Mouse (Mus musculus) 3134 (cell line): ENCODE measurements around the gene Fam229a.
A peak's percentile ranks its signal among the peaks of the same experiment; 100 is the strongest.
"Not testable (repeated sequence)": the region's sequence is repeated elsewhere in the genome, so short reads cannot be mapped to it uniquely, and the experiment has no call there.

ENCODE experiments used
- DNase-seq: peaks from one replicate; pipeline ENCODE4 v3.0.0-alpha.2; 2011; ENCODE audit warnings: low spot score; ENCODE audit not compliant: insufficient read length; ENCODE audit errors: extremely low read depth

Gene Fam229a

DNA sequence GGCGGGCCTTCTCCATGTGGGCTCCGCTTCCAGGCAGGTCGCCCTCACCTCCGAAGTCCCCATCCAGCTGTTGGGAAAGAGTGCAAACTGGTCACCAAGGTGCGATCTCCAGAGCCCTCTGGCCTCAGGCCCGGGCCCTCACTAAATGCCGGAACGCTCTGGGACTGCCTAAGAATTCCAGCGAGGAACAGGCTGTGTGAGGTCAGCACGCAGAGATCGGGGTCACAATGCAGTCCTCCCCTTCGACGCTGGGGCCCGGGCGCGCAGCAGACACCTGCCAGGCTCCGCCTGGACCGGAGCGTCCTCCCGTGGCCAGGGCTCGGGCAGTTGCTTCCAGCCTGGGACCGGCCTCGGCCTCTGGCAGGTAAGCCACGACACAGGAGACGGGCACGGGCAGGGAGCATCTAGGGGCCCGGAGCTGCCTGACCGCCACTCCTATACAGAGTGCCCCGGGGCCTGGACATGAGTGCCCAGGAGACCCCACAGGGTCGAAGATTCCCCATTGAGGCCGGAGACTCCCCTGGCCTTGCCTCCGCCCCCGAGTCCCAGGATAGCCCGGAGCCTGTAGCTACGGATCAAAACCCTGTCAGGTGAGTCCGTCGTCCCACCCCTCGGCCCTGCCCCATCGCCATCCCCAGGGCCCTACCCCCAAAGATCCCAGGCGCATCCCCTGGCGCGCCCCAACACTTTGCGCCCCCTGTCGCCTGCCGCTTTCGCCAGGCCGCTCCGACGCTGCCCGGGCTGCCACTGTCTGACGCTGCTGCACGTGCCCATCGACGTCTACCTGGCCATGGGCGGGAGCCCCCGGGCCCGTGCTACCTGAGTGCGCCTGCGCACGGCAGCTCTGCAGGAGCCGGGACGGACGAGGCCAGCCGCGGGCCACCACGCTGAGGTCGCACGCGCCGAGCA is at the start of gene Fam229a, which contains the start of gene Tssk3:
TSS of gene Fam229a (plus strand) at position 219 of the 909 bp plus-strand sequence.
TSS of gene Tssk3 (minus strand) at position 51 of the 909 bp plus-strand sequence.
- no peak for DNase-seq

DNA sequence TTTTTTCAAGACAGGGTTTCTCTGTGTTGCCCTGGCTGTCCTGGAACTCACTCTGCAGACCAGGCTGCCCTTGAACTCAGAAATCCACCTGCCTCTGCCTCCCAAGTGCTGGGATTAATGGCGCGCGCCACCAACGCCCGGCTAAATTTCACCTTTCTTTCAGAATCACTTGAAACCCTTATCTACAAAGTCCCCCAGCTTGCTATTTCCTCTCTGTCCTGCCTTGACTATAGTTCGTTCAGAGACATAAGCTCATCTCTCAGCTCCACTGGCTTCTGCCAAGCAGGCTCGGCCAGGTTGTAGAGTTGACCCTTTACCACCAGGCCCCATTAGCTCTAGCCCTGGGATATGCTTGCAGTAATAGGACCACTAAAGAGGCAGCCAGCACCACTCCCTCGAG is 43.6 kb upstream of the Fam229a start:
- DNase-seq: no peak

DNA sequence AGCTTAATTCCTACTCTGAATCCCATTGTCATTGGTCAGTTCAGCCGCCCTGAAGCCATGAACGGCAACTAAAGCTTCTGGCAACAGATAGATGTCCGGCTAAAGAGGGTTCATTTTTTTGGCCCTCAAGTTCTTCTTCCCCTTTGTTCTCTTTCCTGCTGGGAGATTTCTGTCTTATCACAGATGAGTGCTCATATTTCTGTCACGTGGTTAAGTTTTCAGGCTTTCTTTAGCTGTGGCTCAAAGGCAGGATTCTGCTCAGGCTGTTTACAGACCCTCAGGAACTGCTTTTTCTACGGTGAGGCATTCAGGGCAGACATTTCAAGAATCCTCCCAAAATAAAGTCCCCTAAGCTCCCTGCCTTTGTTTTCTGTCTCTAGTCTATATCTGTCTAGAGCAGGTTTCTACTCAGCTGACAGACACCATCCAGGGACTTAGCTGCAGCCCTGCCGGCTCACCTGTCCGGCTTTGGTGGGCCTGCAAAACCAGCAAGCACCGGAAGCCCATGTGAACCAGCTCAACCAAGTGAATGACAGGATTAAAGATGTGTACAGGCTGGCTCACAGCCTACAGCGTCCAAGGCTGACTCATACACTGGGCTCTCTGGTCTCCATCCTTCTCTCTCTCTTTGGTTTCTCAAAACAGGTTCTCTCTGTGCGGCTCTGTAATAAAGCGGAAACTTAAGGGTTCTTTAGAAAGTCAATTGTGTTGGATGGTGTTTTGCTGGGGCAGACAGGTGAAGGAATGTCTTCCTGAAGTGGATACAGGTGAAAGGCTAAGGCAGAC is 43.0 kb upstream of the Fam229a start:
- DNase-seq: peak; percentile 22

DNA sequence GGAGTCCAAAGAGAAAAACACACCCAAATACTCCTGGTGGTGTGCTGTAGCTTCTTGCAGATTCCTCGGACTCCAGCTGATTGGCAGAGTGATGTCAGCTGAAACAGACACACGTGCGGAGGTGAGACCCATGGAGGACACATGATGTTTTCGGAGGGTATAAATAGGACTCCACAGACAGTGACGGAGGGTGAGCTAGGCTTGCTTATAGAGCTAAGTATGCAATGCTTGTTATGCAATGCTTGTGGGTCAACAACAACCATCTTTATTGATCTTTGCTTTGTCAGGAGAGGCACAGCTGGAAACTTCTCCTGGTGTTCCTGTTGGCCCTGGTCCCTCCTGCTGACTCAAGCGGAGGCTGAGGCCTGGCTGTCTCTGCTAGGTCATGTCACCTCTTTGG is 42.3 kb upstream of the Fam229a start:
- DNase-seq: no peak

DNA sequence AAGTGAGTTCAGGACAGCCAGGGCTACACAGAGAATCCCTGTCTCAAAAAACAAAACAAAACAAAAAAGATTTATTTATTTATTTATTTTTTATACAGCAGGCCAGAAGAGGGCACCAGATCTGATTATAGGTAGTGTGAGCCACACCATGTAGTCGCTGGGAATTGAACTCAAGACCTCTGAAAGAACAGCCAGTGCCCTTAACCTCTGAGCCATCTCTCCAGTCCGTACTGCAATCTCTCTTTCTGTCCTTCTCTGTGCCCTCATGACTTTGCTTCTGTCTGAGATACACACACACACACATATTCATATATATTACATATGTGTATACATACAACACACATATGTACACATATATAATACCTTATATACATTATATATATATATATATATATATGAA is 40.1 kb upstream of the Fam229a start:
- no peak for DNase-seq

DNA sequence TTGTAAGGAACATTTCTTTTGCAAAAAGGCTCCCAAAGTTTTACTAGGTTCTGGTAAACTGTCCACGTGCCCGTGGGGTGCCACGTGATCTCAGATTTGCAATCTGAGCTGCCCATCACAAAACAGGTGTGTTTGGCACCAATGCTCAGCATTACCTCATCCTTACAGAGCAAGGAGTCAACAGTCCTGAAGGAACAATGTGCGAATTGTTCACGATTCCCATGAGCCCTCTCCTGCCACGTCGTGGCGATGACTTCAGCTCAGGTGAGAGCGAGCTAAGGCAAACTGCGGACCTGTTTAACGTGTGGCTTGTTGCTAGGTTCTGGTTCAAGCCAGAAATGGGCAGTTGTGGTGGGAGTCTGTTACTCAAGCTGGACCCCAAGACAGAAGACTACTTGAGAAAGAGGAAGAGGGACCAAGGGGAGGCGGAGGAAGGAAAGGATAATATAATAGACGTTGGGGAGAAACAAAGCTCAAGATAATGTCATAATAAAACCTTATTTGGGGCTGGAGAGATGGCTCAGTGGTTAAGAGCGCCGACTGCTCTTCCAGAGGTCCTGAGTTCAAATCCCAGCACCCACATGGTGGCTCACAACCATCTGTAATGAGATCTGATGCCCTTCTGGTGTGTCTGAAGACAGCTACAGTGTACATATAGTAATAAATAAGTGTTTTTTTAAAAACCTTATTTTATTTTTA is 39.4 kb upstream of the Fam229a start:
- DNase-seq: no peak

DNA sequence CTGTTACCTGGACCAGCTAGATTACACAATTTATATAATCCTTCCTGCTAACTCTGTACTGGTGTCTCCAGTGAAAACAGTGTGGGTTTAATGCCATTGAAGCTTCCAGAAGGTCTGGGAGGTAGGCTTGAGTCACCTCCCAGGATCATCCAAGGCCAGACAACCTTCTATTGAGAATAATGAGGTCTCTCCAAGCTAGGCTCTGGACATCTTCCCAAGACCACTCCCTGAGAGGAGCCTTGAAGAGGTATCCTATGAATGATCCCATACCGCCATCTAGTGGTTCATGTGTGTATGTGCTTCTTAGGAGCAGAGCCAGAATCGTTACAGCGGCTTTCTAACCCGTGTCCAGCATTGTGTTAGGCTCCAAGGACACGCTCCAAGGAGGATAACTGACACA is 35.7 kb upstream of the Fam229a start:
- DNase-seq: peak; percentile 42

DNA sequence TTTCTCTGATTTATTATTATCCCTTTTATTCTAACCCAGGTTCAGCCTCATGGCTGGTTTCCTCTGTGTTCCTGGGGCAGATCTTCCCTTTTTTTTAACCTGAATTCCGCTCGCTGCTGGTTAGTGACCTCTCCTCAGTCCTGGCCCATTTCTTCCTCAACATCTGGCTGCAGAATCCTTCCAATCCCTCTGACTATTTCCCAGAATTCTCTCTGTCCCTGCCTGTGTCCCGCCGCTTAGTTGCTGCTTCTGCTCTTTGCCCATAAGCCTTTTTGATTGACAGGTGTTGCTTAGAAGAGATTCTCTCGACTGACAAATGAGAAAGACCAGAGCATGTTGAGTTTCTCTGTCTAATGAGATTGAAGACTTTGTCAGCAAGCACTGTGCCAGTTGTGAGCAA is 34.9 kb upstream of the Fam229a start:
- no peak for DNase-seq

DNA sequence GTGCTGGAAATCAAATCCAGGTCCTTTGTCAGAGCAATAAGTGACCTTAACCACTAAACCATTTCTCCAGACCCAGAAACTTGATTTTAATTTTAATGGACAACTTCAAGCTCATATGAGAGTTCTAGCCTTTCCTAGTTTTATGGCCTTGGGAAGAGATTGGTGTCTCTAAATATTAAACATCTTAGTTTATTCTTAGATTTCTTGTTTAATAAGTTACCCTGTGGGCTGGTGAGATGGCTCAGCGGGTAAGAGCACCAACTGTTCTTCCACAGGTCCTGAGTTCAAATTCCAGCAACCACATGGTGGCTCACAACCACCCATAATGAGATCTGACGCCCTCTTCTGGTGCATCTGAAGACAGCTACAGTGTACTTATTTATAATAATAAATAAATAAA is 33.7 kb upstream of the Fam229a start:
- not testable (repeated sequence) for DNase-seq

DNA sequence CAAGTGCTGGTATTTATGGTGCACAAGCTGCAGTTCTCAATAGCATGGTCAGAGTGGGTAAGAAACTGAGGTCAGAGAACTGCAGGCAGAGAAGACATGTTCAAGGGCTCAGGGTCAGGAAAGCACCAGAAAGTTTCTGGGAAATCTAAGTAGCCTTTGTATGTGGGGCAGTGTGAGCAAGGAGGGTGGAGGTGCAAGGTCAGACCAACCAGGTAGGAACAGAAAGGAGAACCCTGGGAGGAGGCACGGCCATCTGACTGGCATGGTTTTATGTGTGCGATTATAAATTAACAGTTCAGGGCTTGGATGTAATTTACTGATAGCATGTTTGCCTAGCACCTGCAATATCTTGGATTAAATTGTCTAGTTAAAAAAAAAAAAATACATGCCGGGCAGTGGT is 31.3 kb upstream of the Fam229a start:
- no peak for DNase-seq

DNA sequence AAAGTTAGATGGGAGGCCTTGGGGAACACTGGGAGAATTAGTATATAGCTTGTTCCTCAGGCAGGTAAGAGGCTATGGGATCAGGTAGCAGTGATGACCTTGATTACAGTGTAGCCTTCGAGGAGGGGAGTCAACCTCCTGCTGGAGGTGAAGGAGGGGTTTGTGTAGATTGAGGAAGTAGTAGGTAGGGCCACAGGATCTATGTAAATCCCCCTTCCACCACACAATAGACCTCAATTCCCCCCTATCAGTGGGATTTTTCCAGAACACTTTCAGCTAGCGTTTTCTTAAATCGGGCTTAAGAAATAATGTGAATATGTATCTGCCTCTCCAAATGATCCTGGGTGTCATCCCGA is 30.2 kb upstream of the Fam229a start:
- DNase-seq: no peak

DNA sequence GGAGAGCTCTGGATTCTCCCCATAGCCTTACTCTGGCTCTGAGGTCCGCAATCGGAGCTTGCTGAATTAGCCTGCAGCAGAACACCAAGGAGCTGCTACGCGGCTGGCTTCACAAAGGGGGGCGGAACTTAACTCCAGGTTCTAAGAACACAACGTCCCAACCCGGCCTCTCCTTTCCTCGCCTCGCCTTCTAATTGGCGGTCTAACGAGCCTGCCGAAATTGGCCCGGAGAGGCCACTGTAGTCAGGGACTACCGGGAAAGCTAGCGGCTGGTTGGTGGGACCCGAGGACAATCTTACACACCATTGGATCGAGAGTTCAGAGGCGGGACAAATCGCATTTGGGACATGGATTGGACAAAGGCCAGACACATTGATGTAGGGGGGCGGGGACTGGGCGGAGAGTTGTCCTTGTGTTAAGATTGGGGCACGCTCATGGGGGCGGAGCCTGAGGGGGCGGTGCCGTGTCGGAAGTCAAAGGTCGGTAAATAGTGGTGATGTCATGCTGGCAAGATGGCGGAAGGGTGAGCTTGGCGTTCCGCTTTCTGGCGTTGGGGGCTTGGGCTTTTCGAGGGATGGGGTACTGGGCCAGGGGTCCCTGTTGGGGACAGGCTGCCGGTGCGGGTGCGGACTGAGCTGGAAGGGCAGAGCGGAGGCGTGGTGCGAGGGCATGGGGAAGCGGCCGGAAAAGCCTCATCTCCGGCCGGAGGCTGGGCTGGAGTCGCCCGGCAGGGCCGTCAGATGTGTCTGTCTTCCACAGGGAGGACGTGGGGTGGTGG is 29.6 kb upstream of the Fam229a start, which contains the start of gene Bsdc1:
TSS of gene Bsdc1 (plus strand) at position 399 of the 778 bp plus-strand sequence.
- DNase-seq: peak; percentile 97

DNA sequence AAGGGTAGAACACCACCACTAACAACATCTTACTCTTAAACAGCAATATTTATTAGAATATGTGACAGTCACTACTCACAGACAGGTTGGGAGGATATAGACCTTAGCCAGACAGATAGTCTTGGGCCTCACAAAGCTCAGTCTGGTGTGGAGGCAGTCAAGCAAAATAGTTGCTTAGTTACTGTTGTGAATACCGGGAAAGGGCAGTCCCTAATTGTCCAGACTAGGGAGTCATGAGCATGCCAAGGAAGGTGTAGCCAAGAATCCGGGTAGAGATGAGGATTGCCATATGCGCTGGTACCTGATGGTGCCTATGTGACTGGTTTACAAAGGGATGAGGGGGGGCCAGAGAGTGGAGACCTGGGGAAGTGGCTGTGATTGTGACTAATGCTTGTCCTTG is 28.9 kb upstream of the Fam229a start:
- no peak for DNase-seq

DNA sequence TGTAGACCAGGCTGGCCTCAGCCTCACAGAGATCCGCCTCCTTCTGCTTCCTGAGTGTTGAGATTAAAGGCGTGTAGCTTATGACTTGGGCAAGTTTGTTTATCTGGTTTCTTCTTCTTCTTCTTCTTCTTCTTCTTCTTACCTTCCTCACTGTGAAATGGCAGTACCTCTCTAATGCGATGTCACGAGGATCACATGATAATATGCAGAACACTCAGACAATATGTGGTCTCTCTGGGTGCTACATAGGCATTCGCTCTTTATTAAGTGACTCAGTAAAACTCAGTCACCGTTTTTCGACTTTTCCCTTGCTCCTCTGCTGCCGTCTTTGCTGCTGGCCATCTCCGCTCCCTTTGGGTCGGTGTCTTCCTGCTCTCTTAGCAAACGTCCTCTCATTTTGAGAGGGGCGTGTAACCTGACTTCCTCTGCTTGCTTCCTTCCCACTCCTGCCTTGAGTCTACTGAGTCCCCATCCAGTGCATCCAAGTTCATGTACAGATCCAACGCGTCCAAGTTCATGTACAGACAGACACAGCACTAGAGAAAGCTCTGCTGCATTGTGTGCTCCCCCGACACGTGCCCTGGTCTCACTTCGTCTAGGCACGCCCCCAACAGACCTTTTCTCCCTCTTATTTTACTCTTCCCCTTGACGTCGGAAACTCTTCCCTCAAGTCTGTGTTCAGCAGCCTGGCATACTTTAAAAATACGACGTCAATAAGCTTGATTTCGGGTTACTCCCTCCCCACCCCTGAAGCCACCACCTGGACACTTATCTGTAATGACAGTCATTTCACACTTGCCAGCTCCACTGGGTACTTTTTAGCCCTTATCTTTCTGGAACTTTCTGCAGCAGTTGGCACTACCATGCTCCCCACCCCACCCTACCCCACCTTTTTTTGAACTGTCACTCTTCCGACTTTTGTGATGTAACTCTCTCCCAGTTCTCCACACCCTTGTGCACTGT is 27.6 kb upstream of the Fam229a start:
- no peak for DNase-seq

DNA sequence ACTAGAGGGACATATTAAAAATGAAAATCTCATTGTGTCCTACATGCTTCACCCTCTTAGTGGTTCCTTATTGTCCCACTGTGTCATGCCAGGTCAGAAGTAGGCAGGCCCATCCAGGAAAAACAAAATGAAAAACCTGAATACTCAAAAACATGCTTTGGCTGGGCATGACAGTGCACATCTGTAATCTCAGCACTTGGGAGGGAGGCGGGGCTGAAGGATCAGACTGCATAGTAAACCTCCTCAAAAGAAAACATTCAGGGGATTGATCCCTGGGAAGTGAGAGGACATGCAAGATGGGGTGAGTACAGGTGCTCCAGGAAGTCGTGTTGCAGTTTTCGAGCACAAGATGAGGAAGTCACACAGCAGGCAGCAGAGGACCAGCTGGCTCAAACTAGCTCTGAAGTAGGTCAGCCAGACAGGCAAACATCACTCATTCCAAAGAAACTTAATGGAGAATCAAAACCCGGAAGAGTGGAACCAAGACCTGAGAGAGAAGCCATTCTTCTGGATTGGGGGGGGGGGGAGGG is 26.6 kb upstream of the Fam229a start:
- DNase-seq: no peak

DNA sequence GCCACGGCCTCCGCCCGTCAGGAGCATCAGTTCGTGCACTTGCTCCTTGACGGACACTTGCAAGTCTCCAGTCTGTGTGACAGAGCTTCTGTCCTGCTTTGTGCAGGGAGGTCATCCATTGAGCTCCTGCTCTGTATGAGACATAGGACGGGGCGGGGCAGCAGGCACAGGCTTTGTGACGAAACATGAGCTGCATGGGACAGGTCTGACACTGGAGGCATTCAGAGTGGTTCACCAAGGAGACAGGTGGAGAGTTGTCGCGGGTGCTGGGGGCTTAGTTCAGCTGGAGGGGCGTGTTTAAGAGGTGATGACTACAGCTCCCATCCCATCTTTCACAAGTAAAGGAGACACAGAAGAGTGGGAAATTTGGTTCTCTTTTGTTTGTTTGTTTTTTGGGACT is 14.9 kb upstream of the Fam229a start:
- DNase-seq: no peak

DNA sequence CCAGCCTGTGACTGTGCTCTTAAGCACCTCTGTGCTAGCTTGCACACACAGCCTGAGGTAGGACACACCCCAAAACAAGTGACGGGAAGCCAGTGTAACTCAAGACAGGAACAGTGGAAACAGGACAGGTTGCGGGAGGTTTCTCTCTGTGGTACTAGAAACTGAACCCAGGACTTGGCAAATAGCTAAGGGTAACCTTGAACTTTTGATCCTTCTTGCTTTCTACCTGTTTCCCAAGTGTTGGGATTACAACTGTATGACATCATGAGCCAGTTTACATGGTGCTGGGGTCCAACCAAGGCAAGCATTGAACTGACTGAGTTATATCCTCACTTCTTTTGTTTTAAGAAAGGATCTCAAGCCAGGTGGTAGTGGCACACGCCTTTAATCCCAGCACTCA is 11.1 kb upstream of the Fam229a start:
- DNase-seq: no peak

DNA sequence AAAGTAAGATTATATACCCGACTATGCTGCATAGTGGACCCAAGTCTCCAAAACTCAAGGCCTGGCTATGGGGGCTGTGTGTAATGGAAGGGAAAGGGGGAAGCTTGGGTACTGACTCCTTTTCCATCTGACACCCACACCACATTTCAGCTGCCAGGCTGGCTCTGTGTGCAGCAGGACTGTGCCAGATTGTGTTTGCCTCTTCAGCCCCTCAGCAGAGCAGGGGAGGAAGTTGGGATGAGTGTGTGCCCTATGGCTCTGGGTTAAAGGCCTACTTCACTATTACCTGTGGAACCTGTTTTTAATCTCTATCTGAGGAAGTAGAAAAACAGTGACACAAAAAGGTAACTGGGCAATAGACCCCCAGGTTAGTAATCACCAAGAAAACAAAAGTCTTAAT is 9.9 kb upstream of the Fam229a start:
- DNase-seq: no peak

DNA sequence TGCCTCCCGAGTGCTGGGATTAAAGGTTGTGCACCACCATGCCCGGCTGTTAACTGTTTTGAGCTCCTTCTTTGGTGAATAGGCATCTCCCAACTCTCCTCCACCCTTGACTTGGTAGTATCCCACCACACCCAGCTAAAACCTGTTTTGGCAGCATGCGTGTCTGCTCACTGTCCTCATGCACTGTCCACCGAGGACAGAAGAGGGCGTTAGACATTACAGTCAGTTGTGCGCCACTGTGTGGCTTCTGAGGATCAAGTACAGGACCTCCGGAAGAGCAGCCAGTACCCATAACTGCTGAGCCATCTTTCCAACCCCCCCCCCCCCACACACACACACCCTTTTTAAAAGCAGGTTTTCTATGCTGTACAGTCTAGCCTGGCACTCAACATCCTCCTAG is 3.7 kb downstream of the Fam229a start:
- DNase-seq: no peak
